Mouse (Mus musculus): ENCODE results near the gene Dusp1. TPM values are rescaled to one million over a fixed set of nuclear protein-coding genes. Genes with fewer than 3 reads are reported as not detected.

Gene Dusp1
- total RNA-seq, 2 experiments from 2014 or later = 29.1 to 73.3 TPM

DNA sequence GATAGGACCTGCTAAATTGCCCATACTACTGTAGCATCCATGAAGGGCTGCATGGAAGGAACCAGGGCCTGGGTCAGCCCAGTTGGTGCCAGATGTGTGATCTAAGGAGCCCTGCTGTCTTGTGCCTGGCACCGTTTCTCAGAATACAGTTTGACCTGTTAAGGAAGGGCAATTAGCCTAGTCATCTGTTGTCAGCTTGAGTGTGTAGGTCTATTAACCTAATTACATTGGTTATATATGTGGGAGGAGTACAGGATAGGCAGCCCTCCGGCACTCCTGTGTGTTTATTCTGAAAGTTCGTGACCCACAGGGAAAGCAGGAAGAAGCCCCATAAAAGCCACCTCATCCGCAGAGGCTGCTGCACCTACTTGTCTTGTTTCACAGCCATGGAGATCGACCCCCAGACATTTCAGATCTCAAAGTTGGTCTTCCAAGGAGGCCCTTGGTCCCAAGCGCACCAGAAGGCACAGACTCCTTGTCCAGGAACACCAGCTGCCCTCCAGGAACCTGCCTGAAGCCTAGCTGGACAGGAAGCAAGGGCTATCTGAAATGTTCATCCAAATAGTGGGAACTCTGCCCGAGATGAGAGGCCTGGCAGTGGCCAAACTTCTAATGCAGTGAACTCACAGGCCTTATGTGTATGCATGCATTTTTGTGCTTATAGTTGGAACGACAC is 5.4 kb upstream of the Dusp1 start:
- ATAC-seq (replicated peaks; ENCODE audit: low FRiP score, low TSS enrichment, poor library complexity, severe bottlenecking) = no peak

DNA sequence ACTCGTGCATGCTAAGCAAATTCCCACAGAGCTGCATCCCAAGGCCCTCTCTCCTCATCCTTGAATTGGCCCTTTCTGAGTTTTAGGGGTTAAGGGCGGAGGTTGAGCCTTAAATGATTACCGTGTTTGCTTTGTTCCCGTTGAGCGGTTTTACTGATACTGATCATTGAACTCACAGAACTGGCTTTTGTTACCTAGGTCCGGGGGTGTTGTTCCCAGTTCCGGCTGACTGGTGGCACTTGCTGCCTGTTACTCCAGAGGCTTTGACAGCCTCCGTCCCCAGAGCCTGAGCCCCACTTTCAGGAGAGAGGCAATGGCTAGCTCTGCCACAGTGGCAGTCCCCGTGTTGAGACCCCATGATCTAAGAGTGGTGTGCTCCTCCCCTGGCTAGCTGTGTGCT is 2.5 kb upstream of the Dusp1 start:
- ATAC-seq (replicated peaks; ENCODE audit: low FRiP score, low TSS enrichment, poor library complexity, severe bottlenecking) = no peak

DNA sequence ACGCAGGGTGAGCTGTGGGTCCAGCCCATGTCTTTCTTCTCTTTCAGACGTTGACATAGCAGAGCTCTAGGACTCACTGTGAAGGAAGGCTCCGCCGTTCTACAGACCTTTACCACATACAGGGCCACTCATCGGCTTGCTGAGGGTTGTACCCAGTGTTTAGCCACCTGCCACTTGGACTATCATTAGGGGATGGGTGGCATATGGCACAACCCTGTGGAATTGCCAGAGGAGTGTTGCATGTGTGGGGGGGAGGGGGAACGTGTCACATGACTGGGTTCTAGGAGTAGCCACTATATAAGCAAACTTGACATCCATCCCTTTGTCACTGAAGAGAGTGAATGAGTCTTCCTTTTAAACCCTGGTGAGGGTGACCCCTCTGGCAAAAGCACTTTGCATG is 1.5 kb upstream of the Dusp1 start:
- no peak for ATAC-seq (replicated peaks; ENCODE audit: low FRiP score, low TSS enrichment, poor library complexity, severe bottlenecking)

DNA sequence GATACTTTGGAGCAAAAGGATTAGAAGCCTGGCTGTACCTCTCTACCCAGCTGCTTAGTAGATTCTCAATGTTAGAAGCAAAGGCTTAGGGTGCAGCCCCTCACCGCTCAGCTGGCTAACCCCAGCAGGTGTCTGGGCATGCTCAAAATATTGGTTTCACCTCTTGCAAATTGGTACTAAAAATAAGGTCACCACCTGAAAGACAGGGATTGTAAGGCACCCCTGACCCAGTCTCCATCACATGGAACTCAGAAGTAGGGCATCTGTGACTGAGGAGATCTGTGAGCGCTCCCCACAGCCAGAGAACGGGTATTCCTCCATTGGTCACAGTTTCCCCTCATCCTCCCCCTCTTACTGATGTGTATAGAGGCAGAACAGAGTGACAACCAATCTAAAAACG is 364 bp upstream of the Dusp1 start:
- no peak for ATAC-seq (replicated peaks; ENCODE audit: low FRiP score, low TSS enrichment, poor library complexity, severe bottlenecking)

DNA sequence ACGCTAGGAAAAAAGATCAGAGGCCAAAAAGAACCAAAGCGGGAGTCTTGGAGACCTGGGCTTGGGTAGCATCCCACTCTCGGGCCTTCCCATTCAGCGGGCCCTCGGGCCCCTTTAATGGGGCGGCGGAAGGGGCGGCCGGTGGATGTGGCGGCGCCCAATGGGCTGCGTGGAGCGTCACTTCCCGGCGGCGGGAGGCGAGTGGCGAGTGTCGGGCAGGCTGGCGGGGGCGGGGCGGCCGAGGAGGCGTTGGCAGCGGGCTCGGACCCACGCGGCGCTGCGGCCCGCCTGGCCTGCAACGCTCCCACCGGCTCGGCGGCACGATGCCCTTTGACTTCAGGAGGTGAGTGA is 663 bp downstream of the Dusp1 start, which contains the start of gene Ergic1:
Ergic1 (plus strand) TSS at position 200 of the 351 bp plus-strand sequence.
- peak; percentile 90 for ATAC-seq (replicated peaks; ENCODE audit: low FRiP score, low TSS enrichment, poor library complexity, severe bottlenecking)

DNA sequence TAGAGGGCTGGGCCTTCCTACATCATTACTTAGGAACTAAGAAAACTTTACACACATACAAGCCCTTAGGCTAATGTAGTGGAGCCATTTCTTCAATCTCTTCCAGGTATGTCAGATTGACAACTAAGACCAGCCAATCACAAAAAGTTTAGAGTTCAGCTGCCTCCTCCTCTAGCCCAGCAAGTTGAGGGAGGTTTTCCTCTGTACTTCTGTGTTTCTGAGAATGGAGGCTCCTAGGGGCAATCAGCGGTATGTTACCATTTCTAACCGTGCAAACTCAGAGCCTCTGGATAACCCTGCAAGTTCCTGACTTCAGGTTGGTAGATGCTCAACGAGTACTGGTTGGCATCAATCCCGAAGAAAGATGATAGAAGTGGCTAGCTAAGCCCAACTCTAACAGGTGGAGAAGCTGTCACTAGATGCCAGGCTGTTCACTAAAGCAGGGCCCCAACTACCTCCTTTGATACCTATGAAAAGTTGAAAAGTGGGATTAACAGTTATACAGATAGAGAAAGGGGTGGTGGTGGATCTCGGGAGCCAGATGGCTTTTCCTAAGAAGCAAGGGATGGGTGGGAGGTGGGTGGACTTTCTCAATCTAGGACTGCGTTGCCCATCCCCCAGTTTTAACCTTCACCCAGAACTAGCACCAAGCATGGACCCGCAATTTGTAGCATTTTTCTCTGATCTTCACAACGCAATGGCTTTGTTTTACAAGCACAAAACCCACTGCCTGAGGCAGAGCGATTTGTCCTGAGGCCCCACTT is 1.2 kb downstream of the Dusp1 start:
- no peak for ATAC-seq (replicated peaks; ENCODE audit: low FRiP score, low TSS enrichment, poor library complexity, severe bottlenecking)

DNA sequence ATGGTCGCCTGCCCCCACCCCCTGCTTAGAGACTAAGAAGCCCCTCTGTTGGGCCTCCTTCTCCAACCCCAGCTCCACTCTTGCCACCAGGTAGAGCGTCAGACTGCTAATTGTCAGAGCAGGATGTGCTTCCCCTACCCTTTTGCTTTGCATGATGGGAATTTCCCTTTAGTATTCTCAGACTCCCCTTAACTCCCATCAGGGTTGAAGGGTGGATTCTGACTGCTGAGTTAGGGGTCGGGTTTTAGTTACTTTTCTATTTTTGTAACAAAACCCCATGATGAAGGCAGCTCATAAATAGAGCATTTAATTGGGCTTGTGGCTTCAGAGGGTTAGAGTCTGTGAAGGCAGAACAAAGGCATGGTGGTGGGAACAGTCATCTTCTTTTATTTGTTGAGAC is 8.9 kb downstream of the Dusp1 start:
- ATAC-seq (replicated peaks; ENCODE audit: low FRiP score, low TSS enrichment, poor library complexity, severe bottlenecking) = no peak

- no peak for ATAC-seq (replicated peaks; ENCODE audit: low FRiP score, low TSS enrichment, poor library complexity, severe bottlenecking)
These were observed 10.8 kb downstream of the Dusp1 start for GRCm38 (mm10) chr17:26551104-26551503.

DNA sequence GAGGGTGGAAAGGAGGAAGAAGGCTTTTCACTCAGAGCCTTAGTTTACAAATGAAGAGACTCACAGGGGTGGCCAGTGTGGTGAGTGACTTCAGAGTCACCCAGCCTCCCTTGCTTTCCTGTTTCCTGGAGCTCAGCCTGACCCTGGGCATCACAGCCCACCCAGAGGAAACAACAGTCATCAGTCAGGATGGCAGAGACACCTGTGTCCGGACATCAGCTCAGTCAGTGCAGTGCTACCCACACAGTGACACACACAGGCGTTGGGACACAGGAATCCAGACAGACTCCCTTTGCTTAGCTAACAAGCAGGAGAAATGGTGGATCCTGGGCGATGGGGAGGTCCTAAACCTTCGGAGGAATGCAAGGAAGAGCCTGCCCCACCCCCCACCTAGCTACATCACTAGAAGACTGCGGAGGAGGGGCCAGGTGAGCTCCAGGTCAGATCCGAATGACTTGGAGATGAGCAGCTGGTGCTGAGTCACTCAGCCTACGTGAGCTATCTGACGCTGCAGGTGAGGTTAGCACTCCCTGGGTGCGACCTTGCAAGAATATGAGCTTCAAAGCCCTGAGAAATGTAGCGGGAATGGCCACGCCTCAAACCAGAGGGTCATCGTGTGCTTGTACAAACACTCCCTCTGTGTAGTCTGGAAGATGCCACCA is 12.6 kb downstream of the Dusp1 start:
- ATAC-seq (replicated peaks; ENCODE audit: low FRiP score, low TSS enrichment, poor library complexity, severe bottlenecking) = no peak

DNA sequence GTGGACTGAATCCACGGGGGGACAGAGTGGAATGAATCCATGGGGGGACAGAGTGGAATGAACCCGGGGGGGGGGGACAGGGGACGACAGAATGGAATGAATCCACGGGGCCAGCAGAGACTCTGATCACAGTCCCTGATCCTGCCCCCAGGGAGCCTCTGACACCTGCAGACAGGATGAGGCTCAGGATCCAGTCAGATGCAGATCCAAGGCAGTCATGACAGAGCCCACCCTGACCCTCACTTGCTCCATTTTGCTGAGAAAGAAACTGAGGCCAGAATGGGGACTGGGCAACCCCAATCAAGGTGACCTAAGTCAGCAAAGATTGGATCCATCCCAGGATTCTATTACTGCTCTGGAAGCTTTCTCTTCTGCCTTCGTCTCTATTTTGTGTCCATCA is 13.4 kb downstream of the Dusp1 start:
- ATAC-seq (replicated peaks; ENCODE audit: low FRiP score, low TSS enrichment, poor library complexity, severe bottlenecking) = no peak

- ATAC-seq (replicated peaks; ENCODE audit: low FRiP score, low TSS enrichment, poor library complexity, severe bottlenecking) = no peak
These were observed 14.2 kb downstream of the Dusp1 start for GRCm38 (mm10) chr17:26547771-26548170.

- peak; percentile 85 for ATAC-seq (replicated peaks; ENCODE audit: low FRiP score, low TSS enrichment, poor library complexity, severe bottlenecking)
These were observed 17.5 kb downstream of the Dusp1 start for GRCm38 (mm10) chr17:26544319-26544963.

- ATAC-seq (replicated peaks; ENCODE audit: low FRiP score, low TSS enrichment, poor library complexity, severe bottlenecking) = no peak
These were observed 21.8 kb downstream of the Dusp1 start for GRCm38 (mm10) chr17:26540083-26540482.

DNA sequence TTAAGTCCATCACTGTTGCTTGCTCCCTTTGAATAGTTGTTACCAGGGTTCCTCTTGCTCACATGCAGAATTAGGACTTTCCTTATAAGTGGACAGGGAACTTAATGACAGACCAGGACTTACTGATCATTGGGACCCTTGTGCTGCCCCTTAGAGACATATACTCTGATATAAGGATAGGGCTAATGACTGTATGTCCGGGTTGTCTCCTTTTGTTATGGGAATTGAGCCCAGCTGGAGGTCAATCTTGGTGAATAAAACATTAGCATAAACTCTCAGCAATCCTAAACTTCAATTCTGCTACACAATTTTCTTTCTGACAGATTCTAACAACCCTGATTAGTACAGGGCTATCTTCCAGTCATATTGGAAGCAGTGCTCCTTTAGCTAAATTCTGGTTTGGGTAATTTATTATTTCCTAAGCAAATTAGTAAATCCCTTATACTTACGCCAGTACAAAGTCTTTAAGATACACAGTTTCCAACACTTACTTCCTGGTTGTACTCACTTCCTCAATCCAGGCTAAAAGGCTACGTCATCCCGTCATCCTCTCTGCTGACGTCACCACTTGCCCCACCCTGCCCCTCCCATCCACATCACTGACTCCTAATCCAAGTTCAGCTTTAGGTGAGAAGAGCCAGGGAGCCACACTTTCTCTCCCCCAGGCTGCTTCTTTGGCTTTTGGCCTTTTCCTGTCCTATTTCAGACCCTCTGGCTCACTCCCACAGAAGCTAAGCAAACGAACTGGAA is 24.0 kb downstream of the Dusp1 start:
- ATAC-seq (replicated peaks; ENCODE audit: low FRiP score, low TSS enrichment, poor library complexity, severe bottlenecking) = no peak; the same call in 1 of the 2 replicates

GRCm38 (mm10) chr17:26535251-26536136 is 26.4 kb downstream of the Dusp1 start:
- no peak for ATAC-seq (replicated peaks; ENCODE audit: low FRiP score, low TSS enrichment, poor library complexity, severe bottlenecking)

DNA sequence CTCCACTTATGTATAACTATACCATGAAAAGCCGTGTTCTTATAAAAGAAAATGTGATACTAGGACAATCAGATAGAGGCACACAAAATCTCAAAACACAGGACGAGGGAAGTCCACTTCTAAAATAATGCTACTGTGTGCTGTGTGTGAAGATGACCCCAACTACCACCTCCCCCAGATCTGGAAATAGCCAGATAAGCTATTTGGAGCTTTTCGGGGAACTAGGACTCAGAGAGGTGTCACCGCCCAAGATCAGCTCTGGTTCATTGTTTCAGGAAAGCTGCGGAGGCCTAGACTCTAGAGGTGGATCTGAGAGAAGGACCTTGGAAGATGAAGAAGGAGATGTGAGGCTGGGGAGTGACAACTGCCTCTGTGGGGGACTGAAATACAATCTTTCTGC is 27.2 kb downstream of the Dusp1 start:
- no peak for ATAC-seq (replicated peaks; ENCODE audit: low FRiP score, low TSS enrichment, poor library complexity, severe bottlenecking)

GRCm38 (mm10) chr17:26533871-26534372 is 28.0 kb downstream of the Dusp1 start:
- ATAC-seq (replicated peaks; ENCODE audit: low FRiP score, low TSS enrichment, poor library complexity, severe bottlenecking) = no peak

GRCm38 (mm10) chr17:26532476-26533045 is 29.4 kb downstream of the Dusp1 start:
- ATAC-seq (replicated peaks; ENCODE audit: low FRiP score, low TSS enrichment, poor library complexity, severe bottlenecking) = no peak
